Mouse (Mus musculus) midbrain, postnatal 0 days (tissue): ENCODE results near the gene Stk32c. TPM values are rescaled to one million over a fixed set of nuclear protein-coding genes. Genes with fewer than 3 reads are reported as not detected.
A peak's percentile ranks its signal among the peaks of the same experiment; 100 is the strongest.

Experiments used
- ATAC-seq: fragments of 200-750 bp; cut with Nextera tagmentation; 2 replicates; pipeline ENCODE4 v1.8.0; 2017; ENCODE audit warnings: moderate number of reproducible peaks, mild to moderate bottlenecking, moderate TSS enrichment, moderate library complexity; ENCODE audit not compliant: low FRiP score
- DNase-seq: peaks from one replicate; pipeline ENCODE4 v3.0.0-alpha.2; 2015; ENCODE audit warnings: low spot score
- H3K27ac ChIP-seq: fragments of 300-500 bp; sonication (generic); 2 replicates; pipeline ENCODE4 v1.5.1; 2014; ENCODE audit warnings: low read depth, mild to moderate bottlenecking, low read length, mixed read lengths
- H3K27me3 ChIP-seq: fragments of 300-500 bp; sonication (generic); 2 replicates; pipeline ENCODE4 v1.6.1; 2014; ENCODE audit warnings: low read length, control low read depth, mixed read lengths; ENCODE audit not compliant: insufficient read depth
- H3K36me3 ChIP-seq: fragments of 300-500 bp; sonication (generic); 2 replicates; pipeline ENCODE4 v1.6.1; 2014; ENCODE audit warnings: low read length, control low read depth, mixed read lengths; ENCODE audit not compliant: insufficient read depth
- H3K4me1 ChIP-seq: fragments of 300-500 bp; sonication (generic); 2 replicates; pipeline ENCODE4 v1.6.1; 2014; ENCODE audit warnings: mild to moderate bottlenecking, control low read depth, antibody characterized with exemption, low read length, mixed read lengths; ENCODE audit not compliant: insufficient read depth
- H3K4me2 ChIP-seq: fragments of 300-500 bp; sonication (generic); 2 replicates; pipeline ENCODE4 v1.6.1; 2014; ENCODE audit warnings: low read depth, mild to moderate bottlenecking, low read length, mixed read lengths; ENCODE audit not compliant: poor library complexity, severe bottlenecking
- H3K4me3 ChIP-seq: fragments of 300-500 bp; sonication (generic); 2 replicates; pipeline ENCODE4 v1.5.1; 2014; ENCODE audit warnings: low read depth, mild to moderate bottlenecking, low read length, moderate library complexity
- H3K9ac ChIP-seq: fragments of 300-500 bp; sonication (generic); replicated peaks from 2 replicates; pipeline ENCODE4 v1.6.1; 2014; ENCODE audit warnings: mild to moderate bottlenecking, low read length, moderate library complexity, mixed read lengths; ENCODE audit not compliant: poor library complexity, severe bottlenecking
- H3K9me3 ChIP-seq: fragments of 300-500 bp; sonication (generic); 2 replicates; pipeline ENCODE4 v1.6.1; 2016; ENCODE audit warnings: low read length, control low read depth
- CTCF ChIP-seq: IDR thresholded peaks from 2 replicates; pipeline ENCODE4 v1.5.1; 2016; ENCODE audit warnings: antibody characterized with exemption, mild to moderate bottlenecking
- WGBS: fragments of 180-500 bp; shearing (Covaris S2); extraction: QIAGEN DNeasy Blood & Tissue Kit; methylation state at CpG from one replicate; pipeline ENCODE4 v1.1.7; 2014; 5-methylcytosine and 5-hydroxymethylcytosine counted together
- polyA plus RNA-seq: library from polyadenylated mRNA; unstranded; fragments of >200 nt; fragmentation: Nextera tagmentation; extraction: Ambion mirVana; gene quantifications from 2 replicates; pipeline ENCODE4 v1.2.1, GENCODE M21; 2015
- total RNA-seq: library from RNA; depleted of rRNA; stranded (reverse); fragments of >200 nt; gene quantifications from 2 replicates; pipeline ENCODE4 v1.2.3, GENCODE M21; 2014

Gene Stk32c
- total and polyA plus RNA-seq, 2 experiments from 2014 or later, result 2.4 to 35.6 TPM

GRCm38 (mm10) chr7:139085629-139086194, 127.4 kb downstream of the Stk32c start, which contains the start of gene Dpysl4:
Gene Dpysl4 (plus strand): TSS chr7:139086001.
- no peaks in the 10 kb centered on the region for H3K27me3 ChIP-seq
- WGBS, result 9% methylated on average over 26 of the region's 32 CpGs
- peak within 1 kb of the TSS; percentile 80 for H3K4me2 ChIP-seq
- peak within 1 kb of the TSS; percentile 87 for H3K27ac ChIP-seq
- peaks cover 18% of the 10 kb centered on the region for H3K36me3 ChIP-seq
- TF ChIP-seq CTCF, result no peak
- peak within 1 kb of the TSS; percentile 87 for H3K4me3 ChIP-seq
- H3K4me1 ChIP-seq, result peaks cover 14% of the 10 kb centered on the region
- no peaks in the 10 kb centered on the region for H3K9me3 ChIP-seq
- peak; percentile 81 for ATAC-seq
- H3K9ac ChIP-seq, result peak within 1 kb of the TSS; percentile 94
- DNase-seq, result peak; percentile 92

- no peak overlapping the region for H3K27ac ChIP-seq
- peaks cover 10% of the 10 kb centered on the region for H3K36me3 ChIP-seq
- H3K4me3 ChIP-seq, result no peak overlapping the region
- ATAC-seq (no peak), DNase-seq (no peak)
- WGBS, result 61% methylated on average over 1 of the region's 1 CpGs
- no peaks in the 10 kb centered on the region for H3K27me3 ChIP-seq
- H3K9me3 ChIP-seq, result no peaks in the 10 kb centered on the region
- H3K4me1 ChIP-seq, result peaks cover 14% of the 10 kb centered on the region
- H3K9ac ChIP-seq, result no peak overlapping the region
- no peak for TF ChIP-seq CTCF
- no peak overlapping the region for H3K4me2 ChIP-seq
These were observed 128.8 kb downstream of the Stk32c start for GRCm38 (mm10) chr7:139084316-139084715.

- peaks cover 3% of the 10 kb centered on the region for H3K4me1 ChIP-seq
- no peaks in the 10 kb centered on the region; the same call in 1 of the 2 replicates for H3K36me3 ChIP-seq
- H3K4me2 ChIP-seq, result no peak overlapping the region
- 69% methylated on average over 8 of the region's 8 CpGs for WGBS
- no peak overlapping the region for H3K27ac ChIP-seq
- H3K9me3 ChIP-seq, result no peaks in the 10 kb centered on the region
- no peaks in the 10 kb centered on the region for H3K27me3 ChIP-seq
- H3K9ac ChIP-seq, result no peak overlapping the region
- H3K4me3 ChIP-seq, result no peak overlapping the region
- TF ChIP-seq CTCF, result no peak
- DNase-seq (no peak), ATAC-seq (no peak)
These were observed 130.8 kb downstream of the Stk32c start for GRCm38 (mm10) chr7:139082281-139082680.

GRCm38 (mm10) chr7:139081158-139081557, 131.9 kb downstream of the Stk32c start:
- Histone ChIP-seq H3K9ac (no peak overlapping the region), H3K4me2 (no peak overlapping the region), H3K27ac (no peak overlapping the region), H3K4me3 (no peak overlapping the region), H3K4me1 (no peaks in the 10 kb centered on the region), H3K27me3 (no peaks in the 10 kb centered on the region), H3K9me3 (no peaks in the 10 kb centered on the region), H3K36me3 (no peaks in the 10 kb centered on the region; the same call in 1 of the 2 replicates)
- ATAC-seq, result no peak
- WGBS, result 57% methylated on average over 5 of the region's 5 CpGs
- no peak for TF ChIP-seq CTCF
- DNase-seq, result no peak

- TF ChIP-seq CTCF, result peak; percentile 75
- H3K27ac ChIP-seq, result no peak overlapping the region
- no peak overlapping the region for H3K4me3 ChIP-seq
- 71% methylated on average over 4 of the region's 4 CpGs for WGBS
- no peaks in the 10 kb centered on the region for H3K9me3 ChIP-seq
- no peak overlapping the region for H3K4me2 ChIP-seq
- ATAC-seq, result no peak
- H3K27me3 ChIP-seq, result no peaks in the 10 kb centered on the region
- no peaks in the 10 kb centered on the region for H3K4me1 ChIP-seq
- no peak for DNase-seq
- no peak overlapping the region for H3K9ac ChIP-seq
- H3K36me3 ChIP-seq, result no peaks in the 10 kb centered on the region; the same call in 1 of the 2 replicates
These were observed 132.4 kb downstream of the Stk32c start for GRCm38 (mm10) chr7:139080714-139081113.

- Histone ChIP-seq H3K9ac (no peak overlapping the region), H3K27me3 (no peaks in the 10 kb centered on the region), H3K4me1 (no peaks in the 10 kb centered on the region), H3K4me2 (no peak overlapping the region), H3K27ac (no peak overlapping the region), H3K36me3 (no peaks in the 10 kb centered on the region; the same call in 1 of the 2 replicates), H3K9me3 (no peaks in the 10 kb centered on the region), H3K4me3 (no peak overlapping the region)
- TF ChIP-seq CTCF, result no peak
- 72% methylated on average over 7 of the region's 7 CpGs for WGBS
- no peak for ATAC-seq
- DNase-seq, result no peak
These were observed 134.0 kb downstream of the Stk32c start for GRCm38 (mm10) chr7:139079141-139079540.
